Mouse (Mus musculus) intestine, postnatal 0 days (tissue): ENCODE results near the gene Vps8. TPM values are rescaled to one million over a fixed set of nuclear protein-coding genes. Genes with fewer than 3 reads are reported as not detected.

Experiments used
- ATAC-seq: fragments of 200-750 bp; cut with Nextera tagmentation; 2 replicates; pipeline ENCODE4 v1.8.0; 2017; ENCODE audit warnings: mild to moderate bottlenecking, moderate TSS enrichment, moderate library complexity
- H3K27ac ChIP-seq: fragments of 300-500 bp; sonication (generic); 2 replicates; pipeline ENCODE4 v1.5.1; 2014; ENCODE audit warnings: mild to moderate bottlenecking, low read depth, low read length, moderate library complexity
- H3K27me3 ChIP-seq: fragments of 300-500 bp; sonication (generic); replicated peaks from 2 replicates; pipeline ENCODE4 v1.6.1; 2014; ENCODE audit warnings: low read length, mixed read lengths; ENCODE audit not compliant: control insufficient read depth, insufficient read depth
- H3K36me3 ChIP-seq: fragments of 300-500 bp; sonication (generic); 2 replicates; pipeline ENCODE4 v1.6.1; 2014; ENCODE audit warnings: mild to moderate bottlenecking, moderate library complexity; ENCODE audit not compliant: control insufficient read depth, insufficient read depth
- H3K4me1 ChIP-seq: fragments of 300-500 bp; sonication (generic); replicated peaks from 2 replicates; pipeline ENCODE4 v1.6.1; 2014; ENCODE audit warnings: antibody characterized with exemption, low read length, mixed read lengths; ENCODE audit not compliant: control insufficient read depth, insufficient read depth
- H3K4me2 ChIP-seq: fragments of 300-500 bp; sonication (generic); replicated peaks from 2 replicates; pipeline ENCODE4 v1.6.1; 2014; ENCODE audit warnings: low read depth, mild to moderate bottlenecking, moderate library complexity
- H3K4me3 ChIP-seq: fragments of 300-500 bp; sonication (generic); 2 replicates; pipeline ENCODE4 v1.5.1; 2014; ENCODE audit warnings: low read depth, low read length
- H3K9ac ChIP-seq: fragments of 300-500 bp; sonication (generic); 2 replicates; pipeline ENCODE4 v1.6.1; 2014; ENCODE audit warnings: mild to moderate bottlenecking, low read depth, low read length
- H3K9me3 ChIP-seq: fragments of 300-500 bp; sonication (generic); 2 replicates; pipeline ENCODE4 v1.6.1; 2016; ENCODE audit warnings: mixed run types; ENCODE audit not compliant: control insufficient read depth
- CTCF ChIP-seq: sonication (generic); IDR thresholded peaks from 2 replicates; pipeline ENCODE4 v1.5.1; 2016; ENCODE audit warnings: low read depth, mild to moderate bottlenecking, control low read depth, antibody characterized with exemption, moderate library complexity
- WGBS: fragments of 180-500 bp; shearing (Covaris S2); extraction: QIAGEN DNeasy Blood & Tissue Kit; methylation state at CpG from one replicate; pipeline ENCODE4 v1.1.7; 2014; 5-methylcytosine and 5-hydroxymethylcytosine counted together
- polyA plus RNA-seq: library from polyadenylated mRNA; unstranded; fragments of >200 nt; fragmentation: Nextera tagmentation; extraction: Ambion mirVana; gene quantifications from 2 replicates; pipeline ENCODE4 v1.2.1, GENCODE M21; 2015

The Vps8 gene
- polyA plus RNA-seq, 1 experiment from 2014 or later, result 6.6 TPM

- 0 out of 2 replicates have a peak, but pooled peaks cover 8% of the 10 kb centered on the region for H3K4me1 ChIP-seq
- no peaks in the 10 kb centered on the region for H3K9me3 ChIP-seq
- no peak overlapping the region for H3K4me3 ChIP-seq
- H3K4me2 ChIP-seq, result no peak overlapping the region
- ATAC-seq, result no peak
- TF ChIP-seq CTCF, result no peak
- no peak overlapping the region for H3K9ac ChIP-seq
- H3K27me3 ChIP-seq, result no peaks in the 10 kb centered on the region
- WGBS, result 61% methylated on average over 17 of the region's 17 CpGs
- no peaks in the 10 kb centered on the region for H3K36me3 ChIP-seq
- no peak overlapping the region for H3K27ac ChIP-seq
Observed at GRCm38 (mm10) chr16:21402068-21402467, 20.9 kb upstream of the Vps8 start.

GRCm38 (mm10) chr16:21403402-21403801, 19.5 kb upstream of the Vps8 start:
- H3K4me2 ChIP-seq, result no peak overlapping the region
- H3K9me3 ChIP-seq, result no peaks in the 10 kb centered on the region
- no peaks in the 10 kb centered on the region for H3K36me3 ChIP-seq
- H3K27me3 ChIP-seq, result no peaks in the 10 kb centered on the region
- ATAC-seq, result no peak
- H3K4me1 ChIP-seq, result 0 out of 2 replicates have a peak, but pooled peaks cover 7% of the 10 kb centered on the region
- 93% methylated on average over 2 of the region's 2 CpGs for WGBS
- H3K27ac ChIP-seq, result no peak overlapping the region
- no peak overlapping the region for H3K9ac ChIP-seq
- no peak overlapping the region for H3K4me3 ChIP-seq
- no peak for TF ChIP-seq CTCF

- Histone ChIP-seq H3K9ac (no peak overlapping the region), H3K4me2 (no peak overlapping the region), H3K27ac (no peak overlapping the region), H3K4me1 (0 out of 2 replicates have a peak, but pooled peaks cover 5% of the 10 kb centered on the region), H3K4me3 (no peak overlapping the region), H3K9me3 (no peaks in the 10 kb centered on the region), H3K27me3 (no peaks in the 10 kb centered on the region), H3K36me3 (no peaks in the 10 kb centered on the region)
- no peak for ATAC-seq
- no peak for TF ChIP-seq CTCF
- WGBS, result 29% methylated on average over 5 of the region's 5 CpGs
Observed at GRCm38 (mm10) chr16:21404631-21405030, 18.3 kb upstream of the Vps8 start.

- no peak overlapping the region for H3K4me2 ChIP-seq
- ATAC-seq, result no peak
- no peak overlapping the region for H3K27ac ChIP-seq
Observed at GRCm38 (mm10) chr16:21405224-21405969, 17.5 kb upstream of the Vps8 start.

DNA sequence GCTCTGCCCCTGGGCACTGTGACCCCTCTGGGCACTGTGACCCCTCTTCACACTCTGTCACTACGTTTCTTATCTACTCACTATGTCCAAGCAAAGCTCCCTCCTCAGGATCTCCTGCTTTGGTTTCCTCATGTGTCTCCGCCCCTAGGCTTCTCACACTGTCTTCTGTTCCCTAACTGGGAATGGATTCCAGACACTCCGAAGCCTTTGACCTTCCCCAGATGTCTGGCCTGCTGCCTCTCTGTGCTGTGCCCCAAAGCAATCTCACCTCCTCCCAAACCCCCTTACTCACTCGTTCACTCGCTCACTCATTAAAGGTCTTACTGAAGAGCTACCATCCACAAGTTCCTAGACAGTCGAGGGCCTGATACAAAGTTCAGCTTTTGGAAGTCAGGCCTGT, 16.8 kb upstream of the Vps8 start:
- Histone ChIP-seq H3K4me2 (no peak overlapping the region), H3K4me3 (no peak overlapping the region), H3K9me3 (no peaks in the 10 kb centered on the region), H3K27ac (no peak overlapping the region), H3K4me1 (0 out of 2 replicates have a peak, but pooled peaks cover 5% of the 10 kb centered on the region), H3K36me3 (no peaks in the 10 kb centered on the region), H3K27me3 (no peaks in the 10 kb centered on the region), H3K9ac (no peak overlapping the region)
- TF ChIP-seq CTCF, result no peak
- WGBS, result 61% methylated on average over 6 of the region's 6 CpGs
- no peak for ATAC-seq

More at GRCm38 (mm10) chr16:21405224-21405969, 17.5 kb upstream of the Vps8 start:
- Histone ChIP-seq H3K36me3 (no peaks in the 10 kb centered on the region), H3K4me3 (no peak overlapping the region), H3K9me3 (no peaks in the 10 kb centered on the region), H3K9ac (no peak overlapping the region), H3K27me3 (no peaks in the 10 kb centered on the region), H3K4me1 (0 out of 2 replicates have a peak, but pooled peaks cover 5% of the 10 kb centered on the region)
- TF ChIP-seq CTCF, result no peak
- 60% methylated on average over 6 of the region's 6 CpGs for WGBS

DNA sequence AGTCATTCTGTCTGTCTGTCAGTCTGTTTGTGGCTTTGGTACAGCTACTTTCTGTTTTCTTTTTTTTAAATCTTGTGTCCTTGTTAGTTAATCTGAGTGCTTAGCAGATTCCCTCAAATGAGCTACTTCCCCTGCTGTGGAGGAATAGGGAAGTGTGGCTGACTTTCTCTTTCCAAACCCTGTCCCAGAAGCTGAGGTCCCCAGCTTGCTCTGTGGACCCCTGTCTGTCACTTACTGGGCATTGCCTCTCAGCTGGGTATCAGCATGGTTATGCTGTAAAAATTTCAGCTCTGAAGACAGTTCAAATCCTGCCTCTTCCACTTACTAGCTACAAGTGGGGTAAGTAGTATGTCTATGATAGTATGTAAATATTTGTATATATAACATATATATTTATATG, 11.1 kb upstream of the Vps8 start:
- no peaks in the 10 kb centered on the region for H3K36me3 ChIP-seq
- H3K9me3 ChIP-seq, result no peaks in the 10 kb centered on the region
- H3K4me1 ChIP-seq, result no peaks in the 10 kb centered on the region
- ATAC-seq, result no peak
- H3K27me3 ChIP-seq, result no peaks in the 10 kb centered on the region
- TF ChIP-seq CTCF, result no peak
- H3K4me3 ChIP-seq, result no peak overlapping the region
- no peak overlapping the region for H3K9ac ChIP-seq
- no peak overlapping the region for H3K27ac ChIP-seq
- no peak overlapping the region for H3K4me2 ChIP-seq
